Mouse (Mus musculus): ENCODE data around the gene Osbp2.
"Not testable (repeated sequence)": the region's sequence is repeated elsewhere in the genome, so short reads cannot be mapped to it uniquely, and the experiment has no call there.

Gene Osbp2

GRCm38 (mm10) chr11:3863454-3864112 is at the start of gene Osbp2:
Osbp2 (minus strand) TSS chr11:3863903.
- peak; percentile 36 to 53 for DNase-seq (ENCODE audit: low spot score in 2 of 2)

GRCm38 (mm10) chr11:3912875-3913271 is 49.2 kb upstream of the Osbp2 start:
- peak; percentile 31 to 43 for DNase-seq (ENCODE audit: low spot score in 2 of 2)

GRCm38 (mm10) chr11:3912100-3912874 is 48.6 kb upstream of the Osbp2 start:
- DNase-seq (ENCODE audit: low spot score in 2 of 2), result peak in 1 of 2 experiments; percentile 24

- DNase-seq (ENCODE audit: low spot score in 2 of 2), result not testable (repeated sequence)
These were observed 47.7 kb upstream of the Osbp2 start for GRCm38 (mm10) chr11:3911440-3911839.

GRCm38 (mm10) chr11:3910513-3911310 is 47.0 kb upstream of the Osbp2 start:
- DNase-seq (ENCODE audit: low spot score in 2 of 2), result no peak

GRCm38 (mm10) chr11:3909236-3909635 is 45.5 kb upstream of the Osbp2 start:
- no peak for DNase-seq (ENCODE audit: low spot score in 2 of 2)

- DNase-seq (ENCODE audit: low spot score in 2 of 2), result no peak
These were observed 41.7 kb upstream of the Osbp2 start for GRCm38 (mm10) chr11:3905446-3905845.

- no peak for DNase-seq (ENCODE audit: low spot score in 2 of 2)
These were observed 41.0 kb upstream of the Osbp2 start for GRCm38 (mm10) chr11:3904673-3905072.

GRCm38 (mm10) chr11:3903046-3903445 is 39.3 kb upstream of the Osbp2 start:
- peak; percentile 63 to 75 for DNase-seq (ENCODE audit: low spot score in 2 of 2)

- DNase-seq (ENCODE audit: low spot score in 2 of 2), result no peak
These were observed 38.8 kb upstream of the Osbp2 start for GRCm38 (mm10) chr11:3902516-3902915.

- no peak for DNase-seq (ENCODE audit: low spot score in 2 of 2)
These were observed 36.6 kb upstream of the Osbp2 start for GRCm38 (mm10) chr11:3900296-3900695.

- DNase-seq (ENCODE audit: low spot score in 2 of 2), result peak in 1 of 2 experiments; percentile 16
These were observed 32.2 kb upstream of the Osbp2 start for GRCm38 (mm10) chr11:3895933-3896332.

- no peak for DNase-seq (ENCODE audit: low spot score in 2 of 2)
These were observed 31.8 kb upstream of the Osbp2 start for GRCm38 (mm10) chr11:3895458-3895857.

- DNase-seq (ENCODE audit: low spot score in 2 of 2), result peak; percentile 93 to 94
These were observed 30.9 kb upstream of the Osbp2 start, which contains the start of the genes 4921536K21Rik and Dusp18 for GRCm38 (mm10) chr11:3894406-3895281. 4921536K21Rik (minus strand) TSS chr11:3895098. Dusp18 (plus strand) TSS chr11:3895240.

GRCm38 (mm10) chr11:3893970-3894369 is 30.3 kb upstream of the Osbp2 start:
- DNase-seq (ENCODE audit: low spot score in 2 of 2), result no peak

- DNase-seq (ENCODE audit: low spot score in 2 of 2), result no peak
These were observed 23.6 kb upstream of the Osbp2 start for GRCm38 (mm10) chr11:3887331-3887730.

- DNase-seq (ENCODE audit: low spot score in 2 of 2), result no peak
These were observed 20.0 kb upstream of the Osbp2 start for GRCm38 (mm10) chr11:3883711-3884110.

- peak; percentile 30 to 56 for DNase-seq (ENCODE audit: low spot score in 2 of 2)
These were observed 16.1 kb upstream of the Osbp2 start for GRCm38 (mm10) chr11:3879836-3880235.

GRCm38 (mm10) chr11:3878660-3879059 is 15.0 kb upstream of the Osbp2 start:
- DNase-seq (ENCODE audit: low spot score in 2 of 2), result no peak

- no peak for DNase-seq (ENCODE audit: low spot score in 2 of 2)
These were observed 12.7 kb upstream of the Osbp2 start for GRCm38 (mm10) chr11:3876419-3876818.

- DNase-seq (ENCODE audit: low spot score in 2 of 2), result no peak
These were observed 640 bp upstream of the Osbp2 start for GRCm38 (mm10) chr11:3864343-3864742.

Data from heart, adult 9 months (tissue).